Mouse (Mus musculus) adipocyte (in vitro differentiated cells): ENCODE results near the gene Syne3.

Experiments
- DNase-seq: peaks from one replicate; pipeline ENCODE4 v3.0.0-alpha.2; 2016; ENCODE audit warnings: low spot score

Gene Syne3

DNA sequence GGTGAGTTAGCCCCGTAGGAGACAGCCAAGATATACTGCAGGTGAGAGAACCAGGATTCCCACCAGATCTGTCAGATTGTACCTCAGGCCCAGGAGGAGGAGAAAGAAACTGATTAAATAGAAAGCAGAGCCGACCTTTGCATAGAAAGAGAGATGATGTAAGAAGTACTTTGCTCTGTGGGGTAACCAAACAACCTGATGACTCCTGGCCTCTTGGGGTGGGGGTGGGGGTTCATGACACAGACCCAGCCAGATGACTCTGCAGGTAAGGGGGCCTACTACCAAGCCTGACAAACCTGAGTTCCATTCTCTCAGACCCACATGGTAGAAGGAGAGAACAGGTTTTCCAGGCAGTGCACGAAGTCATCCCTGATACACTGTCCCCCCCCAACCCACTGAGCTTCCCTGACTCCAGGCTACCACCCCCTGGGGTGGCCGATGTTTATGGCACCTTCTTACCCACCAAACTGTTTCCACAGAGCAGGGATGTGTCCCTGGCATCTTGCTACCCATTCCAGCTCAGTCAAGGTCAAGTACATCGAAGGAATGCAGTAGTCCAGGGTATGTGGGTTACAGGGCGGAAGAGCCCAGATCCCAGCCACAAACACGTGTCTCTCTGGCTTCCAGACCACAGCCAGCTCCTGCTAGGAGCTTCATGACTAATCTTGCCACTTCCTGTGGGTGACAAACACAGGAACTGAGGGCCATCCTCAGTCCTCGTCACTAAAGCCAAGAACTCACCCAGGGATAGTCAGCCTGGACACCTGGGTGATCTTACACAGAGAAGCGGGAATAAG lies 8.9 kb downstream of the Syne3 start:
- DNase-seq, result peak; percentile 67

DNA sequence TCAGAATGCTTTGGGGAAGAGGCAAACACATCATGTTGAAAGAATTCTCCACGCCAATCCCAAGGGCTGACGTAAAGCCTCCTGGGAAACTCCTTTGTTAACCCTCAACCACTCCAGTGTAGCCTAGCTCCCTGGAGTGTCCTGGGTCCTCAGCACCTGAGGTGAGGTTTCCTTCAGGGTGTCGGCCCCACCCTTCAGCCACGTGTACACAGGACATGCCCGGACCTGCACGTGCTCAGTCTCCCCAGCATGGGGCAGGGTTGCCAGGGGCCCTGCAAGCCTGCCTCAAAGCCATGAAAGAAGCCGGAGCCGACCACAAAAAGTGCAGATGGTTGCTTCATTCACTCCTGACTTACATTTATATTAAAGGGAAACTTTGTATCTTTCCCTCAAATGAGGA lies 10.4 kb downstream of the Syne3 start:
- DNase-seq, result no peak

DNA sequence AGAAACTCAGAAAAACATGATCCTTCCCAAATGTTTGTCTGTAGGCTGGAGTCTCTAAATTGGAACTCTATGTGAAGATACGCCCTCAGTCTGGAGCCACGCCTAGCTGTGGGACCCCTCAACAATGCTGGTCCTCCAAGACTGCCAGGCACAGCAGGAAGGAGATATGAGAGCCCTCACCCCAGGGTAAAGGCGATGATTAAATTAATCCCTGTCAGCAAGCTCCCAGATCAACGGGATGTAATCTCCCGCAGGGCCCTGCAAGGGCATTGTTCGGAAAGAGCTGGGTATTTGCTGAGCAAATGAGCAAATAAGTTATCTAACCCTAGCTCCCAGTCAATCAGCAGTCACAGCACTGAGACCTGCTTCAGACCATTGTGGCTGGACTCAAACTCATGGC lies 11.1 kb downstream of the Syne3 start:
- no peak for DNase-seq

DNA sequence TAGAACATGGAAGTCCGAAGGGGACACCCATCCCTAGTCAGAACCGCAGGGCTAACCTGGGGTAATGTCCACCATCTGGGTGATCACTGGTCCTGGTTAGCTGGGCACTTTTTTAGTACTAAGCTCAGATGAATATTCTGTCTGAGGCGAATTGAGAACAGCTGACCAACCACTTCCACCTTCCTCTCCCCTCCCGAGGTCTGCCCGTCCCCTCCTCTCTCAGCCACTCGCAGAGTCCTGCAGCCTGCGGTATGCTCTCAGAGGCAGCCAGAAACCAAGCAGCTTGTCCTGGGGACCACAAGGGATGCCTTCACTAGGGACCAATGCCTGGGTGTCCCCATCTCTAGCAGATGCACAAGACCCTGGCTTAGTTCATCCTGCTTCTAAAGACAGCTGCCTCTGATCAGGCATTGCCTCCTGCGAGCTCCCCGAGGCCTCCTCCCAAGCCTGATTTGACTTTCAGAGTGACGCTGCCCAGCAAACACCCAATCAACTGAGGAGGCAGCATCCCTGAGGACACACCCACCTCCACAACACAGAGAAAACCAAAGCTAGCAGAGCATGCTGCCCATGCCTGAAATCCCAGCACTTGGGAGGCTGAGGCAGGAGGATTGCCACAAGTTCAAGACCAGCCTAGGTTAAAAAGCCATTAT lies 11.8 kb downstream of the Syne3 start:
- DNase-seq, result no peak

- no peak for DNase-seq
These were observed 12.4 kb downstream of the Syne3 start for GRCm38 (mm10) chr12:104997159-104997558.

GRCm38 (mm10) chr12:104996012-104996728 lies 13.4 kb downstream of the Syne3 start:
- no peak for DNase-seq

DNA sequence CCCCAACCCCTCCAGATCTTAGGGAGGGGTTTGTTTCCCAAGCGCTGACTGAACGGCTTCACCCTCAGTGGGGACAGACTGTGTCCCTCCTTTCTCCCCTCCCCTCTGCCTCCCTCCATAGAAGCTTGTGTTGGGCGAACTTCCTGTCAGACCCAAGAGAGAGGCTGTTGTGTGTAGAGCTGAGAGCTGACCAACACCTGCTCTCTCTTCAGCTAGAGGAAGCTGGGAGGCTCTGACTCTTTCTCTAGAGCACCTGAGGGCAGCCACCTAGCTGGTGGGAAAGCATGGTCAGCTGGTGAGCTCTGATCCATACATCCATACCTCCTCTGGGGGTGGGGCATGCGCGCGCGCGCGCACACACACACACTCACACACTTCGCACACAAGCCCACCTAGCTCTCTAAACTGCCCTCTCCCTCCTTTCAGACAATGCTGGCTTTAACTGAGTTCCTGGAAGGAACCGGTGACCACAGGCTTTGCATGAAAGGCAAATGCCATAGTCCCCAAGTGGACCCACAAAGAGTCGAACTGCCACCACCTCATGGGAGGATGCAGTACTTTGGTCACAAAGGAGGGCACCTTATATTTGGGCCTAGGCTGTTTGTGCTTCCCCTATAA lies 14.2 kb downstream of the Syne3 start:
- no peak for DNase-seq

GRCm38 (mm10) chr12:104992838-104993237 lies 16.8 kb downstream of the Syne3 start:
- peak; percentile 86 for DNase-seq

- no peak for DNase-seq
These were observed 17.4 kb downstream of the Syne3 start for GRCm38 (mm10) chr12:104992123-104992741.

DNA sequence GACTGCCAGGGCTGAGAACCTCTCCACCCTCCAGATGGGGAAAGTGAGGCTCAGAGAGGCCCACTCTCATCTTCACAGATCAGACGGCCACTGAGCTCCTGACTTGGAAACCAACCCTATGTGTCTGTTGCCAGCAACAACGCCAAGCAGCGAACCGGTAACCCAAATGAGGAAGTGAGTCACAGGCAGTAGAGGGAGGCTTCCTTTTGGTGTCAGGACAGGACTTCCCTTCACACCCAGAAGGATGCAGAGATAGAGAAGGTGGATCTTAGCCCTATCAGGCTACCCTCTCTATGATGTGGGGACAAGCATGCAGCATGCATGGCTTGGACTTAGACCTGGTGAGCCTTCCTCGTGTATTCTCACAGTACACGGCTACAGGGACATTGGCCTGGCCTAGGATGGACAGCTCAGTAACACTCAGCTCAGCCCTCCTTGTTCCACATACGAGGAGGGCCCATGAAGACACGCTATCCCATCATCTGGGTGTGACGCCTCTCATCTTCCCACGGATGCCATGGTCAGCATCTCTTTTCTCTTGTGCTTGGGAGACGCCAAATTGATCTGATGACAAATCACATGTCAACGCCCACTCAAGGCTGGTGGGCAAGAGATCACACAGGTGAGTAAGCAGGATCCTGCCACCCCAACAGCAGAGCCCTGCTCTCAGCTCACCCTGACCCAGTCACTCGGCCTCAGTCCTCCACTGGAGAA lies 18.7 kb downstream of the Syne3 start:
- DNase-seq, result no peak

DNA sequence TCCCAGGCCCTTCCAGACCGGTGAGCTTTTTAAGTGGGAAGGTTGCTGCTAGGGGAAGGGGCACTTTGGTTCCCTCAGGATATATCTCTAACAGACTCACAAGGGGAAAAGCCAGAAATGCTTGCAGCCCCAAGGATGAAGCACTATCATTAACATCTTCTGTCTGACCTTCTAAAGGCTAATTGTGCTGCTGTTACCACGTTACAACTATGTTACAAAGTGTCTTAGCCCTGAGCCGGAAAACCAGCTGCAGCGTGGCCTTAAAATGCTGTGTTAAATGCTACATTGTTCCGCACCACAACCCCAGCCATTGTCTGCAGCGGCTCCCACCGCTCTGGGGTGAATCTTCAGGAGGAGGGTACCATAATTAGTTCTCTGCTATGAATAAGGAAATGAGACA lies 21.7 kb downstream of the Syne3 start:
- no peak for DNase-seq

DNA sequence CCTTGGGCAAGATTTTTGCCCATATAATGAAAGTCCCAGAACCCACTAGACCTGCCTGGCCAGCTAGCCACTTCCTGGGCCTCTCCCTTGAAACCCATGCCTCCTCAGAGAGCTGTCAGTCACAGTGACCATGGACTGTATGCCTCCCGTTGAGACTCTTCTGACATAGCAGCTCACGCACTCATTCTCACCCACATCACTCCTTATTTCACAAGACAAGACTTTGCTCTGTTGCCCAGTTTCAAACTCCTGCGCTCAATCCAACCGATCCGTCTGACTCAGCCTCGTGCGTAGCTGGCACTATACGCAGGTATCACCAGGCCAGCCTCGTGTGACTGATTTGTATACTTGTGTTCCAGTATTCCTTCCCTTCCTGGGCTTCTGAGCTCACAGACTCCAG lies 22.8 kb downstream of the Syne3 start:
- peak; percentile 88 for DNase-seq

DNA sequence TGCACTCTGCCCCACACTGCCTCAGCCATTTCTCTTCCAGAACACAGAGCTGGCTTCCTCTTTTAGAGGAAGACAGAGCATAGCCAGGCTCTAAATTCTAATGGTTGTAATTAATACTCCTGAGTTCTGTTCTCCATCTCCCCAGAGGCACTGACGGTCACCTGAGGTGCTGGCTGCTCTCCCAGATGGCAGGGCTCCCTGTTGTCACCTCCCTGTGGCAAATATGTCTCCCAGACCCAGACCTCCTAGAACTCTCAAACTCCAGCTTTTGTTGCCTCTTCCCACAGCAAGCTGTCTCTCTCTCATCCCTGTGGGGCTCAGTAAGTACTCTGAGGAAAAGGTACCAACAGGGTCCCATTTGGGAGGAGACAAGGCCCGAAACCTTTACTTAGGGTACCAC lies 23.6 kb downstream of the Syne3 start:
- no peak for DNase-seq

GRCm38 (mm10) chr12:104985088-104985487 lies 24.5 kb downstream of the Syne3 start:
- DNase-seq, result no peak

DNA sequence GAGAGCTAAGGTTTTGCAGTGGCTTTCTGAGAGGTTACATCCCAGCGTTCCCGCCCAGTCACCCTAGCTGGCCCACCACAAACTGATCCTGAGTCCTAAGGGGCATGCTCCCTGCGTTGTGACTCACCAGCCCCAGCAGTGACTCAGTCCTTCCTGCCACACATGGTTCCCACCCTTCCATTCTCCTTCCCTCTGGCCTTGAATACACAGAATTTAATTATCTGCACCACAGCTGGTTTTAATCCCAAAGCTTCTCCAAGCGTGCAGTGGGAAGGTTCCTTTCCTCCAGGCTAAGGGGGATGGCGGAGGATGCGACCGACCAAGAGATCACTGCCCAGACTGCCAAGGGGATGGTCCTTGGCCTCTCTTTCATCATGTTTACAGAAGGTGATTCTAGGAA lies 26.1 kb downstream of the Syne3 start:
- peak; percentile 39 for DNase-seq

DNA sequence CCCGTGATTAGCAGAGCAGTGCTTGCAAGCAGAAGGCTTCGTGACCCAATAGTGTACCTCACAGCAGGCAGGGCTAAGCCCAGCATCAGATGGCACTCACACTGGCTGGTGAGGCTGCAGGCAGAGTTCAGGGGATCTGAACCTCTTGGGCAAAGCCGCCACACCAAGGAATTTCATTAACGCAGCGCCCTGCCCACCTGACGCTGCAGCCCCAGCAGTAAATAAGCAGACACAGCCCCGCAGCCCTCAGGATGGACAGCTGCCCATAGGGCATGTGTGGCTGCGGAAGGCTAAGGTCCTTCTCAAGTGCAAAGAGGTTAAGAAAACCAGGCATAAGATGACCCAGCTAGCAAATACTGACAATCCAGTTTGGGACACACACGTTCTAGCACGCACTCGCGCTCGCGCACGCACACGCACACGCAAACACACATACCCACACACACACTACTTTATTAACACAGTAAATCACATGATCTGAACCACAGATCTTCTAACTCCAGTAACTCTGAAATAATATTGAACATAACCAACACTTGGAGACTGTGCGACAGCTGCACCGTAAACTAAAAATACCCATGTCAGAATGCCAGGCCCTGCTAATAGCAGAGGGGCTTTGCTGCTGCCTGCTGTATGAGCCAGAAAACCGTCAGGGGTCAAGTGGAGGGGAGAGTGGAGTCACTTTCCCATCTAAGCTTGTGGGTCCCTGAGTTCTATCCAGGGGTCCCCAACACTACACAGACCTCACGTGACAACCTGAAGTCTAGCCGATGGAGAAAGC lies 30.5 kb downstream of the Syne3 start:
- no peak for DNase-seq

GRCm38 (mm10) chr12:104978420-104978819 lies 31.2 kb downstream of the Syne3 start:
- DNase-seq, result peak; percentile 90

DNA sequence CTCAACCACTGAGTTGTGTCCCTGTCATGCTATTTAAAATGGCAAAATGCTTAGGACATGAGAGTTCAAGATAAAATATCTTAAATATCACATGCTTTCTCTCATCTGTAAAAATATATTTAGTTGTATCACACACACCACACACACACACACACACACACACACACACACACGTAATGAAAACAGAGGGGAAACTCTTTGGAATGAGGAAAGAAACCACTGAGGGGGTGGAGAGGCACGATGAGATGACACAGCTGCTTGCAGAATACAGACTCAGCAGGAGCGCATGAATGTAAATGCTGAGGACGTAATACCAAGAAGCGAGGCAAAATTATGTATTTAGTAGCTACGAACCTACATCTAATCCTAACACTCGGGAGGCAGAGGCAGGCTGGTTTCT lies 32.7 kb downstream of the Syne3 start:
- no peak for DNase-seq

GRCm38 (mm10) chr12:104976331-104976817 lies 33.2 kb downstream of the Syne3 start:
- no peak for DNase-seq

DNA sequence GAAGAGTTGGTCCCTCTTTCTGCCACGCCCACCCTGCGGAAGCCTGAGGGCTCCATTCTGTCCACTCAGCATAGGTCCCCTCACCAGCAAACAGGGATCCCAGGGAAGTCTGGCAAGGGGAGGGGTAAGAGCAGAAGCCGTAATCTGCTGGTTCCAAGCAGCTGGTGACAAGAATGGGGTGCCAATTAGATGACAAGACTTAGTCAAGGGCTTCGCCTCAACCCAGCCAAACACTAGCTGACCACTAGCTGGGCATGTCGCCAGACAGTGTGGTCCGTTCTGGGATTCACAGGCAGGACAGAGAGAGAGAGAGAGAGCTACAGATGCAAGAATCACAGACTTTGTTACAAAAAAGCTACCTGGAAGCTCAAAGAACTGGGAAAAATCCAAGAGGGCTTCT lies 36.7 kb downstream of the Syne3 start:
- DNase-seq, result no peak

DNA sequence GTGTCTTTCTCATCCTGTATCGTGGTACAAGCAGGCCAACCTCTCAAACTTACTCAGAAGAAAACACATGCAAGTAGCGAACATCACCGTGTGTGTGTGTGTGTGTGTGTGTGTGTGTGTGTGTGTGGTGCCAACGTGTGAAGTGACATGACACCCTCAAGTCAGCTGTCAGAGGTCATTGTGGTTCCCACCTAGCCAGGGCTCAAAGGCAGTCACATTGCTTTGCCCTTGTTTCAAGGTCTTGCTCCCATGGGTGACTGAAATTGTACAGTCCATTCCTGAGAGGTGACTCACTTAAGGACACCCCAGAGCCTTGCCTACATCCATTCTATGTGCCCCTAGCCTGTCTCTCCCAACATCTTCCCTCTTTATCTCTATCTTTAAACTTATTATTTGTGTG lies 40.0 kb downstream of the Syne3 start:
- no peak for DNase-seq
